Mouse (Mus musculus) hindbrain, embryonic 16.5 days (tissue): ENCODE results near the gene Tcea3. TPM values are rescaled to one million over a fixed set of nuclear protein-coding genes. Genes with fewer than 3 reads are reported as not detected.

Experiments used
- ATAC-seq: fragments of 200-750 bp; cut with Nextera tagmentation; 2 replicates; pipeline ENCODE4 v1.8.0; 2017; ENCODE audit warnings: moderate TSS enrichment, moderate library complexity
- H3K27ac ChIP-seq: fragments of 300-500 bp; sonication (generic); 2 replicates; pipeline ENCODE4 v1.5.1; 2014; ENCODE audit warnings: low read depth, mild to moderate bottlenecking, control low read depth, low read length, moderate library complexity
- H3K27me3 ChIP-seq: fragments of 300-500 bp; sonication (generic); replicated peaks from 2 replicates; pipeline ENCODE4 v1.6.1; 2014; ENCODE audit warnings: low read length; ENCODE audit not compliant: control insufficient read depth, insufficient read depth
- H3K36me3 ChIP-seq: fragments of 300-500 bp; sonication (generic); 2 replicates; pipeline ENCODE4 v1.6.1; 2014; ENCODE audit warnings: mild to moderate bottlenecking, low read length, moderate library complexity, mixed read lengths; ENCODE audit not compliant: control insufficient read depth, insufficient read depth
- H3K4me1 ChIP-seq: fragments of 300-500 bp; sonication (generic); 2 replicates; pipeline ENCODE4 v1.6.1; 2014; ENCODE audit warnings: low read depth, low read length; ENCODE audit not compliant: control insufficient read depth, insufficient read depth
- H3K4me2 ChIP-seq: fragments of 300-500 bp; sonication (generic); 2 replicates; pipeline ENCODE4 v1.6.1; 2014; ENCODE audit warnings: mild to moderate bottlenecking, low read length, control low read depth, moderate library complexity
- H3K4me3 ChIP-seq: fragments of 300-500 bp; sonication (generic); 2 replicates; pipeline ENCODE4 v1.5.1; 2014; ENCODE audit warnings: mild to moderate bottlenecking, low read length, control low read depth, moderate library complexity
- H3K9ac ChIP-seq: fragments of 300-500 bp; sonication (generic); 2 replicates; pipeline ENCODE4 v1.6.1; 2014; ENCODE audit warnings: low read depth, mild to moderate bottlenecking, control low read depth, low read length, moderate library complexity
- H3K9me3 ChIP-seq: fragments of 300-500 bp; sonication (generic); 2 replicates; pipeline ENCODE4 v1.6.1; 2014; ENCODE audit warnings: mild to moderate bottlenecking, low read length, moderate library complexity; ENCODE audit not compliant: control insufficient read depth
- WGBS: fragments of 180-500 bp; shearing (Covaris S2); extraction: QIAGEN DNeasy Blood & Tissue Kit; methylation state at CpG from one replicate; pipeline ENCODE4 v1.1.7; 2014; 5-methylcytosine and 5-hydroxymethylcytosine counted together
- polyA plus RNA-seq: library from polyadenylated mRNA; unstranded; fragments of >200 nt; fragmentation: Nextera tagmentation; extraction: Ambion mirVana; gene quantifications from 2 replicates; pipeline ENCODE4 v1.2.1, GENCODE M21; 2015

Tcea3 gene
- polyA plus RNA-seq, 1 experiment from 2014 or later = 2.1 TPM

DNA sequence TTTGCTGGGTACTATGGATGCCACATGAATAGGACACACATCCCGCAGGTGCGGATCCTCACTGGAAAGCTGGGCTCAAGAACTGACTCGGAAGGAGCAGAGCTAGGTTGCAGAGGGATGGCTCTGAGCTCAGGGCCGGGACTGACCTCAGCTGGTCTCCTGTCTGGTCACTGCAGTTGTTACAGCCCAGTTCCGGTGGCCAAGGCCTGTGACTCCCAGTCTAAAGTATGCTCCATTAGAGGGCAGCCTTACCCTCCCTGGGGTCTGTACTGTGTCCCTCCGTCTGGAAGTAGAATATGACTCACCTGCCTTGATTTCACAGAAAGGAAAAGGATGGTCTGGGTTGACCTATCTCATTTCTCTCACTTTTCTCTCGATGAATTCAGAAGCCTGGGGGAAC lies 3.3 kb upstream of the Tcea3 start:
- Histone ChIP-seq H3K9ac (no peak overlapping the region), H3K36me3 (0 out of 2 replicates have a peak, but pooled peaks cover 2% of the 10 kb centered on the region), H3K4me1 (peaks cover 20% of the 10 kb centered on the region), H3K4me3 (no peak overlapping the region), H3K4me2 (no peak overlapping the region), H3K27me3 (peaks cover 33% of the 10 kb centered on the region), H3K9me3 (no peaks in the 10 kb centered on the region), H3K27ac (no peak overlapping the region)
- WGBS = 77% methylated on average over 7 of the region's 7 CpGs
- no peak for ATAC-seq

- H3K27ac ChIP-seq = no peak overlapping the region
- H3K9me3 ChIP-seq = no peaks in the 10 kb centered on the region
- H3K4me3 ChIP-seq = no peak overlapping the region
- 0 out of 2 replicates have a peak, but pooled peaks cover 2% of the 10 kb centered on the region for H3K36me3 ChIP-seq
- peaks cover 44% of the 10 kb centered on the region for H3K27me3 ChIP-seq
- 32% methylated on average over 5 of the region's 5 CpGs for WGBS
- H3K4me2 ChIP-seq = no peak overlapping the region
- ATAC-seq = no peak
- peaks cover 20% of the 10 kb centered on the region for H3K4me1 ChIP-seq
- H3K9ac ChIP-seq = no peak overlapping the region
Observed at GRCm38 (mm10) chr4:136245681-136246080, 1.8 kb upstream of the Tcea3 start.

DNA sequence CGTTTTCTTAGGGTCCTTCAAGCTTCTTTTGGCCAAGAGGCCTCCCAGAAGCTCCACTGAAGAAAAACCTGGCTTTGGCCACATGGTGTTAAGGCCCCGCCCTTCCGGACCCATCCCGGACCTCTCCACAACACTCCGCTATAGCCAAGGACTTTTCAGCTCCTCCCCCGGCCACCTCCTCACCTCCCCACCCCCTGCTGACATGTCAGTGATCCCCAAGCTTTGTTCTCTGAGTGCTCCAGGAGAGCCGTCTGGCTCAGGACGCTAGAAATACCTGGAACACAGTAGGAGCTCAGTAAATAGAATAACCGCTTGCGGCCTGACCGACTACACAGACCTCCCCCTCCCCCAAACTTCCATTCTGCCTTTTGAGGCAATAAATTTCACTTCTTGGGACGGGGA lies 960 bp upstream of the Tcea3 start:
- no peak overlapping the region for H3K9ac ChIP-seq
- 0 out of 2 replicates have a peak overlapping the region, but pooled peaks have one; percentile 10 for H3K4me2 ChIP-seq
- WGBS = 4% methylated on average over 12 of the region's 12 CpGs
- H3K27ac ChIP-seq = no peak overlapping the region
- no peak overlapping the region for H3K4me3 ChIP-seq
- H3K27me3 ChIP-seq = peaks cover 46% of the 10 kb centered on the region
- 0 out of 2 replicates have a peak, but pooled peaks cover 2% of the 10 kb centered on the region for H3K36me3 ChIP-seq
- no peak; the same call in 1 of the 2 replicates for ATAC-seq
- H3K9me3 ChIP-seq = no peaks in the 10 kb centered on the region
- H3K4me1 ChIP-seq = peaks cover 20% of the 10 kb centered on the region

- no peak for ATAC-seq
- peaks cover 46% of the 10 kb centered on the region for H3K27me3 ChIP-seq
- 1% methylated on average over 14 of the region's 14 CpGs for WGBS
- peaks cover 20% of the 10 kb centered on the region for H3K4me1 ChIP-seq
- no peak overlapping the region for H3K27ac ChIP-seq
- H3K4me3 ChIP-seq = peak overlapping the region; percentile 40
- H3K36me3 ChIP-seq = 0 out of 2 replicates have a peak, but pooled peaks cover 2% of the 10 kb centered on the region
- peak overlapping the region; percentile 60 for H3K4me2 ChIP-seq
- H3K9ac ChIP-seq = no peak overlapping the region; the same call in 1 of the 2 replicates
- H3K9me3 ChIP-seq = no peaks in the 10 kb centered on the region
Observed at GRCm38 (mm10) chr4:136247386-136247728, 172 bp upstream of the Tcea3 start.

GRCm38 (mm10) chr4:136248464-136249331 lies 1.2 kb downstream of the Tcea3 start:
- Histone ChIP-seq H3K4me1 (peaks cover 20% of the 10 kb centered on the region), H3K4me3 (peak overlapping the region; percentile 40), H3K27me3 (peaks cover 46% of the 10 kb centered on the region), H3K9ac (no peak overlapping the region), H3K4me2 (peak overlapping the region; percentile 60), H3K9me3 (no peaks in the 10 kb centered on the region), H3K36me3 (0 out of 2 replicates have a peak, but pooled peaks cover 2% of the 10 kb centered on the region), H3K27ac (no peak overlapping the region)
- no peak for ATAC-seq
- WGBS = under 1% methylated on average over 36 of the region's 37 CpGs

DNA sequence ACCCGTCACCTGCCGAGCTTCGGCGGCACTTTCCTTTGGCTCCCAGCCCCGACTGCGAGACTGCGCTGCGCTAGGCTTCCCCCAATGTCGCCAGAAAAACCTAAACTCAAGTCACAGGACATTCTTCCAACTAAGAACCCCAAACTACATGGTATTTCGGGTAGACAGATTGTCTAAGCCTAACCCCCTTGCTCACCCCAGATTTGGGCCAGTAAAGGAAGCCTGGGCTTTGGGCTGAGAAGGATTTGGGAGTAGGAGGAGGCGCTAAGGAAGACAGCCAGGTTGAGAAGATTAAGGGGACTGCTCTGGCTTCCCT lies 1.8 kb downstream of the Tcea3 start:
- peak overlapping the region; percentile 60; the same call in 1 of the 2 replicates for H3K4me2 ChIP-seq

GRCm38 (mm10) chr4:136249780-136250179 lies 2.3 kb downstream of the Tcea3 start:
- Histone ChIP-seq H3K9ac (no peak overlapping the region), H3K4me3 (no peak overlapping the region), H3K27me3 (peaks cover 39% of the 10 kb centered on the region), H3K36me3 (no peaks in the 10 kb centered on the region), H3K4me2 (no peak overlapping the region), H3K9me3 (no peaks in the 10 kb centered on the region), H3K27ac (no peak overlapping the region), H3K4me1 (peaks cover 20% of the 10 kb centered on the region)
- ATAC-seq = no peak
- WGBS = 47% methylated on average over 9 of the region's 9 CpGs

More for the DNA sequence above, 1.8 kb downstream of the Tcea3 start:
- Histone ChIP-seq H3K4me3 (no peak overlapping the region), H3K9me3 (no peaks in the 10 kb centered on the region), H3K36me3 (no peaks in the 10 kb centered on the region), H3K4me1 (peaks cover 20% of the 10 kb centered on the region), H3K27ac (no peak overlapping the region), H3K9ac (no peak overlapping the region), H3K27me3 (peaks cover 40% of the 10 kb centered on the region)
- 3% methylated on average over 11 of the region's 11 CpGs for WGBS
- no peak for ATAC-seq

GRCm38 (mm10) chr4:136255919-136256318 lies 8.4 kb downstream of the Tcea3 start:
- WGBS = 32% methylated on average over 6 of the region's 6 CpGs
- ATAC-seq = no peak

DNA sequence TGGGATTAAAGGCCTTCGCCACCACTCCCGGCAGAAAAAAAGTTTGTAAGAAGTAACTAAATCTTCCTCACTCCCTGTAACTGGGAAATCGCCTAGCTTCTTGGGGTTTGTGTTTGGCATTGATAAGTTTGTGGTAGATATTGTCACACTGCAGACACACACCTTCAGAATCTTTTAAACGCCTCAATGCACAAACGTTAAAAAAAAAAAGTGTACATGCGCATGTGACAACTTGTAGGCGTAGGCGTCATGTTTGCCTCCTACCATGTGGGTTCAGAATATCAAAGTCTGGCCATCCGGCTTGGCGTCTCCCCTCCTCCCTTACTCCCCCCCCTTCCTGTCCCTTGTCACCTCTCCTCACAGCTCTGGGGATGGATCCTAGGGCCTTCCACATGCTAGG lies 9.2 kb downstream of the Tcea3 start:
- H3K4me2 ChIP-seq = no peak overlapping the region
- H3K9ac ChIP-seq = no peak overlapping the region
- no peaks in the 10 kb centered on the region for H3K36me3 ChIP-seq
- H3K4me3 ChIP-seq = no peak overlapping the region
- WGBS = 77% methylated on average over 10 of the region's 10 CpGs
- ATAC-seq = no peak
- no peaks in the 10 kb centered on the region for H3K4me1 ChIP-seq
- no peak overlapping the region for H3K27ac ChIP-seq
- H3K27me3 ChIP-seq = no peaks in the 10 kb centered on the region
- no peaks in the 10 kb centered on the region for H3K9me3 ChIP-seq

More at GRCm38 (mm10) chr4:136255919-136256318, 8.4 kb downstream of the Tcea3 start:
- Histone ChIP-seq H3K27ac (no peak overlapping the region), H3K4me3 (no peak overlapping the region), H3K4me1 (no peaks in the 10 kb centered on the region), H3K9ac (no peak overlapping the region), H3K36me3 (no peaks in the 10 kb centered on the region), H3K4me2 (no peak overlapping the region), H3K9me3 (no peaks in the 10 kb centered on the region), H3K27me3 (0 out of 2 replicates have a peak, but pooled peaks cover 2% of the 10 kb centered on the region)
